Mouse (Mus musculus) ES-Bruce4 (cell line): ENCODE results near the gene Phf13. TPM values are rescaled to one million over a fixed set of nuclear protein-coding genes. Genes with fewer than 3 reads are reported as not detected.

Experiments used
- H3K27ac ChIP-seq: 2 replicates; pipeline ENCODE4 v1.5.1; 2012; ENCODE audit warnings: low read length, inconsistent platforms; ENCODE audit not compliant: insufficient read depth
- H3K27me3 ChIP-seq: 2 replicates; pipeline ENCODE4 v1.6.1; 2012; ENCODE audit warnings: mild to moderate bottlenecking, low read length, inconsistent platforms; ENCODE audit not compliant: control insufficient read depth, poor library complexity, insufficient read depth, severe bottlenecking
- H3K36me3 ChIP-seq: 2 replicates; pipeline ENCODE4 v1.6.1; 2012; ENCODE audit warnings: inconsistent platforms, mild to moderate bottlenecking, low read length, moderate library complexity; ENCODE audit not compliant: control insufficient read depth, poor library complexity, insufficient read depth, severe bottlenecking
- H3K4me1 ChIP-seq: one replicate; pipeline ENCODE4 v1.8.1; 2011; ENCODE audit warnings: low read length; ENCODE audit not compliant: control insufficient read depth, insufficient read depth
- H3K4me3 ChIP-seq: 2 replicates; pipeline ENCODE4 v1.5.1; 2011; ENCODE audit warnings: low read depth, mild to moderate bottlenecking, low read length
- H3K9ac ChIP-seq: 2 replicates; pipeline ENCODE4 v1.6.1; 2012; ENCODE audit warnings: low read depth, mild to moderate bottlenecking, inconsistent platforms; ENCODE audit not compliant: poor library complexity, severe bottlenecking
- H3K9me3 ChIP-seq: replicated peaks from 2 replicates; pipeline ENCODE4 v1.6.1; 2012; ENCODE audit warnings: mild to moderate bottlenecking, low read length, inconsistent platforms; ENCODE audit not compliant: control insufficient read depth, poor library complexity, insufficient read depth, severe bottlenecking
- CTCF ChIP-seq: IDR thresholded peaks from one replicate; pipeline ENCODE4 v1.8.1; 2011; ENCODE audit warnings: low read depth, low read length
- EP300 ChIP-seq: IDR thresholded peaks from 2 replicates; pipeline ENCODE4 v1.6.1; 2011; ENCODE audit warnings: low read depth, low read length; ENCODE audit not compliant: insufficient read depth
- POLR2A ChIP-seq: IDR thresholded peaks from one replicate; pipeline ENCODE4 v1.8.1; 2011; ENCODE audit warnings: low read length; ENCODE audit not compliant: insufficient read depth
- polyA plus RNA-seq: library from polyadenylated mRNA; stranded (reverse); fragments of >200 nt; gene quantifications from 2 replicates; pipeline ENCODE4 v1.2.4, GENCODE M21; 2011; ENCODE audit warnings: low read depth; ENCODE audit not compliant: missing spikeins, insufficient read depth, insufficient read length

Gene Phf13
- polyA plus RNA-seq, 1 experiment: 49.7 TPM

GRCm38 (mm10) chr4:151953209-151953608 is 42.8 kb downstream of the Phf13 start:
- TF ChIP-seq EP300 (no peak), POLR2A (no peak), CTCF (no peak)
- no peaks in the 10 kb centered on the region for H3K9me3 ChIP-seq

GRCm38 (mm10) chr4:151948497-151949471 is 47.3 kb downstream of the Phf13 start:
- Histone ChIP-seq H3K27me3 (no peaks in the 10 kb centered on the region), H3K9ac (no peak overlapping the region), H3K4me1 (peaks cover 2% of the 10 kb centered on the region), H3K9me3 (no peaks in the 10 kb centered on the region), H3K36me3 (peaks cover 27% of the 10 kb centered on the region), H3K4me3 (no peak overlapping the region), H3K27ac (no peak overlapping the region)
- TF ChIP-seq EP300 (no peak), CTCF (no peak), POLR2A (no peak)

More at GRCm38 (mm10) chr4:151953209-151953608, 42.8 kb downstream of the Phf13 start:
- Histone ChIP-seq H3K36me3 (peaks cover 48% of the 10 kb centered on the region), H3K4me3 (no peak overlapping the region), H3K27ac (no peak overlapping the region), H3K9ac (no peak overlapping the region), H3K27me3 (no peaks in the 10 kb centered on the region), H3K4me1 (no peaks in the 10 kb centered on the region)

GRCm38 (mm10) chr4:151946211-151946610 is 49.8 kb downstream of the Phf13 start:
- H3K9ac ChIP-seq: no peak overlapping the region
- peaks cover 2% of the 10 kb centered on the region for H3K4me1 ChIP-seq
- H3K36me3 ChIP-seq: peaks cover 5% of the 10 kb centered on the region
- H3K27me3 ChIP-seq: no peaks in the 10 kb centered on the region
- H3K4me3 ChIP-seq: no peak overlapping the region
- no peak overlapping the region for H3K27ac ChIP-seq
- no peaks in the 10 kb centered on the region for H3K9me3 ChIP-seq
- TF ChIP-seq EP300 (no peak), POLR2A (no peak), CTCF (no peak)

Other genes starting within 250 kb of the Phf13 start
- 85.3 and 99.3 TPM in 2 replicates for gene Camta1, start 134.4 kb downstream of the Phf13 start, polyA plus RNA-seq
- gene Dnajc11, start 62.6 kb downstream of the Phf13 start, polyA plus RNA-seq: 89.1 and 95.3 TPM in 2 replicates
- gene Thap3, start 7.3 kb downstream of the Phf13 start, polyA plus RNA-seq: 20.0 and 20.7 TPM in 2 replicates
- 24.0 and 24.4 TPM in 2 replicates for gene Klhl21, start 12.5 kb upstream of the Phf13 start, polyA plus RNA-seq
- 13.4 and 13.5 TPM in 2 replicates for gene Zbtb48, start 31.4 kb upstream of the Phf13 start, polyA plus RNA-seq
- 0.38 and 0.55 TPM in 2 replicates for gene Tas1r1, start 42.3 kb upstream of the Phf13 start, polyA plus RNA-seq
- gene Nol9, start 43.1 kb upstream of the Phf13 start, polyA plus RNA-seq: 71.0 and 71.7 TPM in 2 replicates
- 17.5 and 20.5 TPM in 2 replicates for gene Plekhg5, start 76.2 kb upstream of the Phf13 start, polyA plus RNA-seq
- gene Tnfrsf25, start 119.7 kb upstream of the Phf13 start, polyA plus RNA-seq: 1.5 and 2.0 TPM in 2 replicates
- 18.8 and 19.3 TPM in 2 replicates for gene Espn, start 156.1 kb upstream of the Phf13 start, polyA plus RNA-seq
- gene Hes2, start 162.6 kb upstream of the Phf13 start, polyA plus RNA-seq: 0.39 TPM in 1 of 2 replicates, not detected in the other
- 49.5 and 52.6 TPM in 2 replicates for gene Acot7, start 181.9 kb upstream of the Phf13 start, polyA plus RNA-seq